In genomic region chr2:127522006-127522441, GRCm38 (mm10) we compare ENCODE assay signal across 8 mouse cellular contexts. TPM values are rescaled to one million over a fixed set of nuclear protein-coding genes. Genes with fewer than 3 reads are reported as not detected.
A peak's percentile ranks its signal among the peaks of the same experiment; 100 is the strongest.
DNase-seq lines count a peak whose midpoint lies in the region; ATAC-seq and TF ChIP-seq lines count a peak whose summit lies in the region.

Gene Kcnip3, minus strand, starts transcription at chr2:127522094.

- TF ChIP-seq CTCF in intestine, postnatal 0 days (IDR thresholded peaks at IDR 0.05; ENCODE audit: low read depth), result no peak

- 0 out of 2 replicates have a peak within 1 kb of the TSS, but pooled peaks have one; percentile 37 for H3K9ac ChIP-seq in embryonic facial prominence, embryonic 15.5 days
- H3K9ac ChIP-seq in intestine, postnatal 0 days (ENCODE audit: low read depth, low read length), result no peak within 1 kb of the TSS
- no peak within 1 kb of the TSS for H3K9ac ChIP-seq in liver, embryonic 15.5 days

- no peaks in the 10 kb centered on the region for H3K9me3 ChIP-seq in embryonic facial prominence, embryonic 15.5 days (replicated peaks)
- H3K9me3 ChIP-seq in intestine, postnatal 0 days (ENCODE audit: control insufficient read depth), result no peaks in the 10 kb centered on the region
- H3K9me3 ChIP-seq in liver, embryonic 15.5 days (replicated peaks), result no peaks in the 10 kb centered on the region

- no peak within 1 kb of the TSS; the same call in 1 of the 2 replicates for H3K27ac ChIP-seq in embryonic facial prominence, embryonic 15.5 days (replicated peaks)
- no peak within 1 kb of the TSS for H3K27ac ChIP-seq in intestine, postnatal 0 days (ENCODE audit: low read depth, low read length)
- H3K27ac ChIP-seq in liver, embryonic 15.5 days (replicated peaks), result no peak within 1 kb of the TSS

- peaks cover 19% of the 10 kb centered on the region for H3K4me1 ChIP-seq in embryonic facial prominence, embryonic 15.5 days
- H3K4me1 ChIP-seq in intestine, postnatal 0 days (replicated peaks; ENCODE audit: control insufficient read depth, insufficient read depth, low read length), result no peaks in the 10 kb centered on the region; the same call in 1 of the 2 replicates
- H3K4me1 ChIP-seq in liver, embryonic 15.5 days (replicated peaks), result peaks cover 7% of the 10 kb centered on the region; the same call in 1 of the 2 replicates

- peak within 1 kb of the TSS; percentile 26 for H3K4me3 ChIP-seq in embryonic facial prominence, embryonic 15.5 days (replicated peaks)
- H3K4me3 ChIP-seq in intestine, postnatal 0 days (ENCODE audit: low read depth, low read length), result peak within 1 kb of the TSS; percentile 28
- H3K4me3 ChIP-seq in liver, embryonic 15.5 days (replicated peaks), result 0 out of 2 replicates have a peak within 1 kb of the TSS, but pooled peaks have one; percentile 11

- H3K27me3 ChIP-seq in embryonic facial prominence, embryonic 15.5 days, result no peaks in the 10 kb centered on the region
- no peaks in the 10 kb centered on the region for H3K27me3 ChIP-seq in intestine, postnatal 0 days (replicated peaks; ENCODE audit: control insufficient read depth, insufficient read depth, low read length)
- H3K27me3 ChIP-seq in liver, embryonic 15.5 days, result peaks cover 25% of the 10 kb centered on the region

- no peaks in the 10 kb centered on the region for H3K36me3 ChIP-seq in embryonic facial prominence, embryonic 15.5 days
- H3K36me3 ChIP-seq in intestine, postnatal 0 days (ENCODE audit: control insufficient read depth, insufficient read depth), result no peaks in the 10 kb centered on the region
- no peaks in the 10 kb centered on the region for H3K36me3 ChIP-seq in liver, embryonic 15.5 days (replicated peaks)

- peak; percentile 45; the same call in 1 of the 2 replicates for ATAC-seq in embryonic facial prominence, embryonic 15.5 days (ENCODE audit: insufficient number of reproducible peaks, low FRiP score, low TSS enrichment, low read depth)
- ATAC-seq in intestine, postnatal 0 days, result no peak
- ATAC-seq in liver, embryonic 15.5 days (ENCODE audit: insufficient read depth), result no peak

- H3K4me2 ChIP-seq in embryonic facial prominence, embryonic 15.5 days (replicated peaks), result peak within 1 kb of the TSS; percentile 49
- H3K4me2 ChIP-seq in intestine, postnatal 0 days (replicated peaks; ENCODE audit: low read depth), result peak within 1 kb of the TSS; percentile 48
- H3K4me2 ChIP-seq in liver, embryonic 15.5 days, result peak within 1 kb of the TSS; percentile 35

- DNase-seq in adrenal gland, postnatal 14 days, result peak; percentile 44
- DNase-seq in adrenal gland, adult 8-10 months, result no peak
- DNase-seq in R1 (ENCODE audit: low read depth, low spot score), result peak; percentile 90
- peak; percentile 83 for DNase-seq in right cerebral cortex, postnatal 25 days
- no peak for DNase-seq in spleen, adult 18-20 months

- 2% methylated on average over 10 of the region's 10 CpGs for WGBS in embryonic facial prominence, embryonic 15.5 days
- WGBS in intestine, postnatal 0 days, result 9% methylated on average over 10 of the region's 10 CpGs
- 22% methylated on average over 10 of the region's 10 CpGs for WGBS in liver, embryonic 15.5 days (ENCODE audit: insufficient replicate concordance)

RNA-seq across cellular contexts. Expression of gene Kcnip3, which starts in this region (rescaled TPM):
- total RNA-seq in adrenal gland, postnatal 14 days (2021), result 5.1 and 5.3 TPM in 2 replicates
- 10 to 100 TPM in 2 of 4 experiments, 1 to 10 TPM in 2; 7.8 to 10.2 (median 9.1) TPM for total RNA-seq in adrenal gland, adult 8-10 months (2022)
- polyA plus RNA-seq in embryonic facial prominence, embryonic 15.5 days (2015; fragmentation: Nextera tagmentation; extraction: Ambion mirVana), result 2.8 and 4.8 TPM in 2 replicates
- 1.8 TPM in 2 replicates for polyA plus RNA-seq in intestine, postnatal 0 days (2015; fragmentation: Nextera tagmentation; extraction: Ambion mirVana)
- 0.28 and 0.41 TPM in 2 replicates for polyA plus RNA-seq in liver, embryonic 15.5 days (2015; fragmentation: Nextera tagmentation; extraction: Ambion mirVana)

Comparison
In these comparisons a context has a peak if more than half of its experiments do, and no peak if none do; other contexts are left out.
1. DNase-seq: peak in adrenal gland, postnatal 14 days (single experiment), R1 (single experiment) and right cerebral cortex, postnatal 25 days (single experiment); none in adrenal gland, adult 8-10 months (single experiment) and spleen, adult 18-20 months (0 of 2).
2. Peak in every context shown above with its lines, with median percentiles within 50 percentile points of each other: H3K4me2 ChIP-seq and H3K4me3 ChIP-seq.